Mouse (Mus musculus): Measurements from ENCODE around the gene Clec2e. TPM values are rescaled to one million over a fixed set of nuclear protein-coding genes. Genes with fewer than 3 reads are reported as not detected.
"Not testable (repeated sequence)": the region's sequence is repeated elsewhere in the genome, so short reads cannot be mapped to it uniquely, and the experiment has no call there.

Clec2e gene
- polyA plus RNA-seq, 2 experiments: not detected

DNA sequence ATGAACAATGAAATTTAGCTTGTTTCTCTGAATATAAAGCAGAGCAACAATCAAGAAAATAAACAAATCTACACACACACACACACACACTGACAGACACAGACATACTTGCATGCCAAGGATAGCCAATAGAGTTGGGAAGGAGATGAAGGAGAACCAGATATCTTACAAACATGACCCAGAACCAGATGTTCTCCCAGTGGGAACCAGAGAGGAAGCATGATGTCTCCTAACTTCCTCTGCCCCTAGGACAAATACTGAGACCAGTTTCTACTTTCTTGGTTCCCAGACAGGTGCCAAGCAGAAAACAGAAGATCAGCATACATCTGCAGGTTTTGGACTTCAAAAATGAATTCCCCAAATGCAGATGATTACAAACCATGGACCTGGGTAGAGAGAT, 7.2 kb upstream of the Clec2e start:
- Histone ChIP-seq H3K27ac (no peak overlapping the region), H3K9me3 (ENCODE audit: control insufficient read depth, low read length) (no peaks in the 10 kb centered on the region), H3K4me3 (ENCODE audit: insufficient read depth in 1 of 2, low read depth in 2 of 2, low read length in 2 of 2) (no peak overlapping the region), H3K27me3 (ENCODE audit: control insufficient read depth, insufficient read depth, low read length) (no peaks in the 10 kb centered on the region), H3K9ac (replicated peaks) (no peak overlapping the region), H3K4me1 (replicated peaks; ENCODE audit: control insufficient read depth in 2 of 2, insufficient read depth in 2 of 2, low read length in 1 of 2) (peaks cover 0 to 6% of the 10 kb centered on the region in 2 experiments; a peak in 2 of 4 replicates), H3K4me2 (ENCODE audit: low read depth) (no peak overlapping the region), H3K36me3 (replicated peaks; ENCODE audit: control insufficient read depth, insufficient read depth, low read depth) (no peaks in the 10 kb centered on the region)
- no peak for DNase-seq (ENCODE audit: low read depth in 3 of 3, low spot score in 3 of 3)
- TF ChIP-seq CTCF (IDR thresholded peaks at IDR 0.05; ENCODE audit: low read depth): no peak
- TF ChIP-seq EP300 (IDR thresholded peaks at IDR 0.05; ENCODE audit: low read depth): no peak
- no peak for ATAC-seq (ENCODE audit: insufficient read depth)

DNA sequence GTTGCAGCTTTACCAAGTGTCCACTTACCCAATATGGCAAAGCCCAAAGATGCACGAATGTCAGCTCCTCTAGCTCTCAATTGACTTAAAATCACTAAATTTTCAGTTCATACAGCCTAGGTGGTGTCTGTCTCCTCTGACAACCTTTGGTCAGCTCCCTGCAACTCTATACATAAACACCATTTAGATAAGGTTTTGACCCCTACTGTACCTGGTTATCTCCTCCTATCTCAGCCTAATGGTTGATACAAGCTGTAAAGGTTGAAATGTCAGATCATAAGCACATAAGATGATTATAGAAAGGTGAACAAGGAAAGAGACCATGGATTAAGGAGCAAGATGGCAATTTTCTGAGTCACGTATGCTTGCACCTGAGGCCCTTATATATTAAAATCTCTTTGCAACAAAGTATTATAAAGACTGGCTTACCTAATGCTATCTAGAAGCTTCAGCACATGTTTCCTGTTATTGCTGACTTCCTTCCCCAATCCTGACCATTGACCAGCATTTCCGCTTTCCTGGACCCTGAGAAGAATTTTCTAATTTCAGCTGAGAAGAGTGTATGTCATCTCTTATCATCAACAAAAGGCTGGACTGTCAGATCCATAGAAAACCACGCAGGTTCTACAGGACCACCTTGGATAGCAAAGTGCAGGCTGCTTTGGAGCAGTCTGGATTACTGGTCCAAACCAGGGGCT, 2.3 kb upstream of the Clec2e start:
- no peaks in the 10 kb centered on the region for H3K27me3 ChIP-seq (ENCODE audit: control insufficient read depth, insufficient read depth, low read length)
- no peak overlapping the region for H3K27ac ChIP-seq
- no peak overlapping the region for H3K9ac ChIP-seq (replicated peaks)
- DNase-seq (ENCODE audit: low read depth in 3 of 3, low spot score in 3 of 3): no peak
- WGBS (ENCODE audit: insufficient replicate concordance): 32% methylated on average over 4 of the region's 4 CpGs
- no peak overlapping the region for H3K4me3 ChIP-seq (ENCODE audit: insufficient read depth in 1 of 2, low read depth in 2 of 2, low read length in 2 of 2)
- no peaks in the 10 kb centered on the region for H3K36me3 ChIP-seq (replicated peaks; ENCODE audit: control insufficient read depth, insufficient read depth, low read depth)
- no peak for ATAC-seq (ENCODE audit: insufficient read depth)
- TF ChIP-seq EP300 (IDR thresholded peaks at IDR 0.05; ENCODE audit: low read depth) (no peak), CTCF (IDR thresholded peaks at IDR 0.05; ENCODE audit: low read depth) (no peak)
- H3K4me2 ChIP-seq (ENCODE audit: low read depth): no peak overlapping the region
- peaks cover 0 to 5% of the 10 kb centered on the region in 2 experiments; a peak in 2 of 4 replicates for H3K4me1 ChIP-seq (replicated peaks; ENCODE audit: control insufficient read depth in 2 of 2, insufficient read depth in 2 of 2, low read length in 1 of 2)
- no peaks in the 10 kb centered on the region for H3K9me3 ChIP-seq (ENCODE audit: control insufficient read depth, low read length)

DNA sequence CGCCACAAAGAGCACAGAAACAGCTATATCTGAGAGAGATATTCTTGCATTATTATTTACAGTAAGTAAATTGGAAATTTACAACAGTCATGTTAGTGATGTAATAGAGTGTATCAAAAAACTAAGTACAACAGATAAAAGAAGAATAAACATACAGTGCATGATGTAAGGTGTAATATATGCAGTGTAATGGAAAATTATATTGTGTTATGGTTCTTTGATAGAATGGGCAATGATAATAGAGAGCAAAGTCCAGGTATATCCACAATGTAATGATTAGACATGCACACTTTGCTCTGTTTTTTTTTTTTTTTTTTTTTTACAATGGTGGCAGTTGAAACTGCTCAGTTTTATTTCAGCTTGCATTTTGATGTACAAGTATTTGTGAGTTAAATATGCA, 891 bp upstream of the Clec2e start:
- DNase-seq (ENCODE audit: low read depth in 3 of 3, low spot score in 3 of 3) (no peak), ATAC-seq (ENCODE audit: insufficient read depth) (no peak)
- no peak overlapping the region for H3K27ac ChIP-seq
- H3K27me3 ChIP-seq (ENCODE audit: control insufficient read depth, insufficient read depth, low read length): no peaks in the 10 kb centered on the region
- no peaks in the 10 kb centered on the region for H3K36me3 ChIP-seq (replicated peaks; ENCODE audit: control insufficient read depth, insufficient read depth, low read depth)
- H3K4me2 ChIP-seq (ENCODE audit: low read depth): no peak overlapping the region
- H3K9ac ChIP-seq (replicated peaks): no peak overlapping the region
- no peaks in the 10 kb centered on the region for H3K9me3 ChIP-seq (ENCODE audit: control insufficient read depth, low read length)
- no peak for TF ChIP-seq CTCF (IDR thresholded peaks at IDR 0.05; ENCODE audit: low read depth)
- WGBS (ENCODE audit: insufficient replicate concordance): 64% methylated on average over 1 of the region's 1 CpGs
- H3K4me1 ChIP-seq (replicated peaks; ENCODE audit: control insufficient read depth in 2 of 2, insufficient read depth in 2 of 2, low read length in 1 of 2): peaks cover 0 to 7% of the 10 kb centered on the region in 2 experiments; a peak in 2 of 4 replicates
- H3K4me3 ChIP-seq (ENCODE audit: insufficient read depth in 1 of 2, low read depth in 2 of 2, low read length in 2 of 2): no peak overlapping the region

DNA sequence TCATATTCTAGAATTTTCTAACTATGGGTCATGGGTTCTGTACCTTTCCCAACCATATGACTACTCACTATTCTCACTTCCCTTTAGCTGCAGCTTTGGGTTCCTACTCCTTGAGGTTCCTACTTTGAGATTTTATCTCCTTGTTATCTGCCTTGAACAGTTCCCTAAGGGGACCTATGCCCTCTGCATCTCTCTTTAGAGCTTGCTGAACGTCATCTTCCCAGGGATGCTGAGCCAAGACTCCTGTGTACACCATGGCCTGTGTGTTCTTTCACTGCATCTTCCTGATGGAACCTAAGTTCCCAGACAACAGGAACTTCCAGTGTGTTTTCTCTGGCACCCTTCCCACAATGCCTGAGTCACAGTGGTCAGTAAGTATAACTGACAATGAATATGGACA, 2.8 kb downstream of the Clec2e start:
- Histone ChIP-seq H3K9ac (replicated peaks) (no peak overlapping the region), H3K27me3 (ENCODE audit: control insufficient read depth, insufficient read depth, low read length) (no peaks in the 10 kb centered on the region), H3K4me3 (ENCODE audit: insufficient read depth in 1 of 2, low read depth in 2 of 2, low read length in 2 of 2) (no peak overlapping the region), H3K4me1 (replicated peaks; ENCODE audit: control insufficient read depth in 2 of 2, insufficient read depth in 2 of 2, low read length in 1 of 2) (0 out of 4 replicates have a peak, but pooled peaks cover 0 to 4% of the 10 kb centered on the region in 2 experiments), H3K36me3 (replicated peaks; ENCODE audit: control insufficient read depth, insufficient read depth, low read depth) (no peaks in the 10 kb centered on the region), H3K9me3 (ENCODE audit: control insufficient read depth, low read length) (no peaks in the 10 kb centered on the region), H3K4me2 (ENCODE audit: low read depth) (no peak overlapping the region), H3K27ac (no peak overlapping the region)
- no peak for TF ChIP-seq CTCF (IDR thresholded peaks at IDR 0.05; ENCODE audit: low read depth)
- no peak for TF ChIP-seq EP300 (IDR thresholded peaks at IDR 0.05; ENCODE audit: low read depth)
- 9% methylated on average over 1 of the region's 1 CpGs for WGBS (ENCODE audit: insufficient replicate concordance)
- DNase-seq (ENCODE audit: low read depth in 3 of 3, low spot score in 3 of 3): no peak
- ATAC-seq (ENCODE audit: insufficient read depth): 0 out of 2 replicates have a peak, but pooled peaks have one; percentile 8

DNA sequence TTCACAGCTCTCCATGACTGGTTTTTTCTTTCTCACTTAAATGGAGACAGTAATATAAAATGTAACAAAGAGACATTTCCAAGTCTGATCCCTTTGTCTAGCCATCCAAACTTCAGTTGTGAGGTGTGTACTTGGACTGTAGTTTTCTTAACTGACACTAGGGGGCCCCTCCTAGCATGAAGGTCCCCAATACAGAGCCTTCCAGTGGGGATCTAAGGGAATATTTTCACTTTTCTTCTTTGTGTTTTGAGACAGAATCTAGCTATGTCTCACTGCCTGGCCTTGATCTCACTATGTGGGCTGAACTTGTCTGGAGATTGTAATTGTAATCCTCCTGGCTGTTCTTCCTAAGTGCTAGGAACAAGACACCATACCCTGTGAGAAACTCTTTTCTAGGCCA, 5.5 kb downstream of the Clec2e start:
- H3K36me3 ChIP-seq (replicated peaks; ENCODE audit: control insufficient read depth, insufficient read depth, low read depth): no peaks in the 10 kb centered on the region
- H3K9ac ChIP-seq (replicated peaks): no peak overlapping the region
- no peak overlapping the region for H3K4me3 ChIP-seq (ENCODE audit: insufficient read depth in 1 of 2, low read depth in 2 of 2, low read length in 2 of 2)
- H3K4me2 ChIP-seq (ENCODE audit: low read depth): no peak overlapping the region
- 0 out of 4 replicates have a peak, but pooled peaks cover 0 to 4% of the 10 kb centered on the region in 2 experiments for H3K4me1 ChIP-seq (replicated peaks; ENCODE audit: control insufficient read depth in 2 of 2, insufficient read depth in 2 of 2, low read length in 1 of 2)
- no peaks in the 10 kb centered on the region for H3K27me3 ChIP-seq (ENCODE audit: control insufficient read depth, insufficient read depth, low read length)
- ATAC-seq (ENCODE audit: insufficient read depth) (peak; percentile 52; the same call in 1 of the 2 replicates), DNase-seq (ENCODE audit: low read depth in 3 of 3, low spot score in 3 of 3) (no peak)
- no peak overlapping the region for H3K27ac ChIP-seq
- no peaks in the 10 kb centered on the region for H3K9me3 ChIP-seq (ENCODE audit: control insufficient read depth, low read length)
- TF ChIP-seq CTCF (IDR thresholded peaks at IDR 0.05; ENCODE audit: low read depth): peak; percentile 63
- no peak for TF ChIP-seq EP300 (IDR thresholded peaks at IDR 0.05; ENCODE audit: low read depth)

DNA sequence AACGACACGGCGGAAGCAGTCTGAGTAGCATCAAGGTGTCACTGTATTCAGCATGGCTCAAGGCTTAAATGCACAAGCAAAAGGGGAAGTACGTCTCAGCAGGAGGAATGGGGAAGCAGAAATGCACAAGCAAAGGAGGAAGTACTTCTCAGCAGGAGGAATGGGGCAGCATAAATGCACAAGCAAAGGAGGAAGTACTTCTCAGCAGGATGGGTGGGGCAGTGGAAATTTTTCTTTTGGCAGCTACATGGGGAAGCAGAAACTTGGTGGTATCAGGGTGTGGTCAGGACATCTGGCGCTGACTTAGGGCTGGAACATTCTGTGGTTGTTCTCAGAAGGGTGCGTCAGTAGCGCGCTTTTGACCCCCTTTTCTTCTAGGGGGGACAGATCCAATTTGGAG, 12.1 kb downstream of the Clec2e start:
- H3K36me3 ChIP-seq (replicated peaks; ENCODE audit: control insufficient read depth, insufficient read depth, low read depth); H3K4me1 ChIP-seq (replicated peaks; ENCODE audit: control insufficient read depth in 2 of 2, insufficient read depth in 2 of 2, low read length in 1 of 2); ATAC-seq (ENCODE audit: insufficient read depth); DNase-seq (ENCODE audit: low read depth in 3 of 3, low spot score in 3 of 3); H3K4me3 ChIP-seq (ENCODE audit: insufficient read depth in 1 of 2, low read depth in 2 of 2, low read length in 2 of 2); H3K9ac ChIP-seq (replicated peaks); H3K4me2 ChIP-seq (ENCODE audit: low read depth); H3K9me3 ChIP-seq (ENCODE audit: control insufficient read depth, low read length); H3K27ac ChIP-seq; H3K27me3 ChIP-seq (ENCODE audit: control insufficient read depth, insufficient read depth, low read length): not testable (repeated sequence)
- 82% methylated on average over 8 of the region's 8 CpGs for WGBS (ENCODE audit: insufficient replicate concordance)
